ENCODE assay signal across 8 mouse cellular contexts in the genomic region with DNA sequence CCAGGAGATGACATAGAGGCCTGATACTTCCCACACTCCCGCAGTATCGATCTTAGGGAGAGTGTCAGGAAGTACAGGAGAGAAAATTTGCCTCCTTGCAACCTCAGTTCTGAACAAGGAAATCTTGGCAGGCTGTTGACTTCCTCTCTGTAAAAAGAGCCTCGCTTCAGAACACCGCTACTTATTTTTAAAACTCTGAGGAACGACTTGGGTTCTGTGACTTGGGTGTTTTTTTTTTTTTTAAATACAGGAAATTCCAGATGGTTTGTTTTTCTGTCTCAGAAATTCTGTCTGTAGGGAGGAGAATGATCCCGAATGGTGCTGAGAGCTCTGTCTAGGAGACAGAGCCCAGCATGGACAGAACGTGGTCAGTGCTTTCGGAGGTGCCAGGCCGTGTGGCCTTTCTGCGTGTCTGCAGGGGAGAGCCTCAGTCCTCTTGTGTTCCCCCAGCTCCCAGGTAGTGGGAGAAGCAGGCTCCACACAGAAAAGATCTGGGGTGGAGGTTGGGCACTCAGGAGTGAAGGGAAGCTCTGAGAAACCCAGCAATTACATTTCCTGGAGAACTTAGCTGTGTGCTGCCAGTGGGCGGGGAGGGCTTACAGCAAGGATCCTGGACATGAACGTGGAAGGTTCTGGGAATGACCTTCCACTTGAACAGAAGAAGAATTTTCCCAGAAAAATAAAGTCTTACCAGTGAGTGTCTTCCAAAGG. TPM values are rescaled to one million over a fixed set of nuclear protein-coding genes. Genes with fewer than 3 reads are reported as not detected.
A peak's percentile ranks its signal among the peaks of the same experiment; 100 is the strongest.
DNase-seq lines count a peak whose midpoint lies in the region; ATAC-seq and TF ChIP-seq lines count a peak whose summit lies in the region.

No protein-coding gene starts in this region.

- no peak for TF ChIP-seq POLR2A in lung, adult 2 months (IDR thresholded peaks at IDR 0.05; ENCODE audit: borderline replicate concordance, extremely low read depth, low read depth, low read length)

- no peaks in the 10 kb centered on the region for H3K27me3 ChIP-seq in lung, embryonic 15.5 days
- H3K27me3 ChIP-seq in embryonic facial prominence, embryonic 13.5 days = no peaks in the 10 kb centered on the region
- H3K27me3 ChIP-seq in hindbrain, postnatal 0 days (ENCODE audit: insufficient read depth, low read length) = no peaks in the 10 kb centered on the region
- H3K27me3 ChIP-seq in liver, embryonic 12.5 days (replicated peaks) = no peaks in the 10 kb centered on the region

- no peak overlapping the region for H3K4me2 ChIP-seq in lung, embryonic 15.5 days
- H3K4me2 ChIP-seq in embryonic facial prominence, embryonic 13.5 days = 0 out of 2 replicates have a peak overlapping the region, but pooled peaks have one; percentile 32
- H3K4me2 ChIP-seq in hindbrain, postnatal 0 days (ENCODE audit: low read depth, low read length) = no peak overlapping the region
- no peak overlapping the region for H3K4me2 ChIP-seq in liver, embryonic 12.5 days

- peak overlapping the region; percentile 81 for H3K27ac ChIP-seq in lung, embryonic 15.5 days
- H3K27ac ChIP-seq in embryonic facial prominence, embryonic 13.5 days = peak overlapping the region; percentile 90
- H3K27ac ChIP-seq in hindbrain, postnatal 0 days = 0 out of 2 replicates have a peak overlapping the region, but pooled peaks have one; percentile 41
- H3K27ac ChIP-seq in liver, embryonic 12.5 days = peak overlapping the region; percentile 64

- H3K36me3 ChIP-seq in lung, embryonic 15.5 days = no peaks in the 10 kb centered on the region
- peaks cover 5% of the 10 kb centered on the region; the same call in 1 of the 2 replicates for H3K36me3 ChIP-seq in embryonic facial prominence, embryonic 13.5 days
- no peaks in the 10 kb centered on the region for H3K36me3 ChIP-seq in hindbrain, postnatal 0 days (ENCODE audit: insufficient read depth, low read length)
- peaks cover 22% of the 10 kb centered on the region for H3K36me3 ChIP-seq in liver, embryonic 12.5 days

- no peak for ATAC-seq in lung, embryonic 15.5 days (ENCODE audit: borderline replicate concordance, extremely low read depth, low FRiP score, low TSS enrichment)
- ATAC-seq in embryonic facial prominence, embryonic 13.5 days (ENCODE audit: insufficient number of reproducible peaks, insufficient read depth, low FRiP score, low TSS enrichment, low read depth) = no peak
- ATAC-seq in hindbrain, postnatal 0 days = no peak
- no peak for ATAC-seq in liver, embryonic 12.5 days

- WGBS in lung, embryonic 15.5 days = 25% methylated on average over 12 of the region's 12 CpGs
- 33% methylated on average over 12 of the region's 12 CpGs for WGBS in lung, adult 2 months
- 40% methylated on average over 12 of the region's 12 CpGs for WGBS in embryonic facial prominence, embryonic 13.5 days
- 69% methylated on average over 12 of the region's 12 CpGs for WGBS in hindbrain, postnatal 0 days
- 58% methylated on average over 12 of the region's 12 CpGs for WGBS in liver, embryonic 12.5 days (ENCODE audit: insufficient replicate concordance)

- no peak overlapping the region for H3K4me3 ChIP-seq in lung, embryonic 15.5 days
- no peak overlapping the region for H3K4me3 ChIP-seq in lung, adult 2 months (replicated peaks; ENCODE audit: extremely low read depth, low read depth, low read length)
- H3K4me3 ChIP-seq in embryonic facial prominence, embryonic 13.5 days = no peak overlapping the region
- no peak overlapping the region for H3K4me3 ChIP-seq in hindbrain, postnatal 0 days (ENCODE audit: low read length)
- no peak overlapping the region for H3K4me3 ChIP-seq in liver, embryonic 12.5 days

- H3K9ac ChIP-seq in lung, embryonic 15.5 days = no peak overlapping the region
- 0 out of 2 replicates have a peak overlapping the region, but pooled peaks have one; percentile 12 for H3K9ac ChIP-seq in embryonic facial prominence, embryonic 13.5 days
- no peak overlapping the region for H3K9ac ChIP-seq in hindbrain, postnatal 0 days (replicated peaks; ENCODE audit: low read length)
- no peak overlapping the region for H3K9ac ChIP-seq in liver, embryonic 12.5 days

- no peak for TF ChIP-seq CTCF in lung, adult 2 months (IDR thresholded peaks at IDR 0.05; ENCODE audit: insufficient read depth, low read length)
- TF ChIP-seq CTCF in hindbrain, postnatal 0 days (IDR thresholded peaks at IDR 0.05; ENCODE audit: low read depth) = no peak

- no peaks in the 10 kb centered on the region for H3K9me3 ChIP-seq in lung, embryonic 15.5 days
- no peaks in the 10 kb centered on the region for H3K9me3 ChIP-seq in embryonic facial prominence, embryonic 13.5 days
- H3K9me3 ChIP-seq in hindbrain, postnatal 0 days (ENCODE audit: low read length) = no peaks in the 10 kb centered on the region
- H3K9me3 ChIP-seq in liver, embryonic 12.5 days (replicated peaks) = no peaks in the 10 kb centered on the region

- peaks cover 30% of the 10 kb centered on the region for H3K4me1 ChIP-seq in lung, embryonic 15.5 days
- peaks cover 16% of the 10 kb centered on the region for H3K4me1 ChIP-seq in lung, adult 2 months (ENCODE audit: control insufficient read depth, insufficient read depth, low read length)
- H3K4me1 ChIP-seq in embryonic facial prominence, embryonic 13.5 days = peaks cover 54% of the 10 kb centered on the region
- H3K4me1 ChIP-seq in hindbrain, postnatal 0 days (ENCODE audit: insufficient read depth, low read length) = no peaks in the 10 kb centered on the region
- H3K4me1 ChIP-seq in liver, embryonic 12.5 days = peaks cover 83% of the 10 kb centered on the region

- no peak for DNase-seq in lung, adult 2 months
- no peak for DNase-seq in hindbrain, postnatal 0 days (ENCODE audit: low spot score)
- DNase-seq in layer of hippocampus, postnatal 14 days (ENCODE audit: low spot score in 2 of 2) = no peak
- no peak for DNase-seq in cerebellum, postnatal 36 days
- no peak for DNase-seq in natural killer cell, adult 2 months (ENCODE audit: low spot score in 2 of 2)

RNA-seq across cellular contexts. Expression of gene Galnt10, which starts 28.9 kb away (rescaled TPM):
- 15.1 and 15.3 TPM in 2 replicates for polyA plus RNA-seq in lung, embryonic 15.5 days (2015; fragmentation: Nextera tagmentation; extraction: Ambion mirVana)
- polyA plus RNA-seq in lung, adult 2 months (2012; rRNA removed) = 6.4 and 8.1 TPM in 2 replicates
- 24.1 and 27.7 TPM in 2 replicates for polyA plus RNA-seq in embryonic facial prominence, embryonic 13.5 days (2015; fragmentation: Nextera tagmentation; extraction: Ambion mirVana)
- total RNA-seq in hindbrain, postnatal 0 days (2014; rRNA removed) = 20.3 and 23.2 TPM in 2 replicates
- 10.5 and 10.9 TPM in 2 replicates for polyA plus RNA-seq in hindbrain, postnatal 0 days (2015; fragmentation: Nextera tagmentation; extraction: Ambion mirVana)
- 34.2 and 36.3 TPM in 2 replicates for polyA plus RNA-seq in liver, embryonic 12.5 days (2016; fragmentation: Nextera tagmentation; extraction: Ambion mirVana)
- 1 to 10 TPM; 9.4 to 9.9 TPM for total RNA-seq in layer of hippocampus, postnatal 14 days (2021)
